Mouse (Mus musculus) liver, adult 2 months (tissue): ENCODE results near the gene Nek6.

Experiments
- CTCF ChIP-seq: fragments of 200-500 bp; IDR thresholded peaks from 2 replicates; pipeline ENCODE4 v1.5.1; 2011; ENCODE audit warnings: low read depth, low read length, control low read depth
- POLR2A ChIP-seq: fragments of 200-500 bp; IDR thresholded peaks from 2 replicates; pipeline ENCODE4 v1.6.1; 2011; ENCODE audit warnings: low read length, control low read depth; ENCODE audit not compliant: insufficient read depth; ENCODE audit errors: extremely low read depth

DNA sequence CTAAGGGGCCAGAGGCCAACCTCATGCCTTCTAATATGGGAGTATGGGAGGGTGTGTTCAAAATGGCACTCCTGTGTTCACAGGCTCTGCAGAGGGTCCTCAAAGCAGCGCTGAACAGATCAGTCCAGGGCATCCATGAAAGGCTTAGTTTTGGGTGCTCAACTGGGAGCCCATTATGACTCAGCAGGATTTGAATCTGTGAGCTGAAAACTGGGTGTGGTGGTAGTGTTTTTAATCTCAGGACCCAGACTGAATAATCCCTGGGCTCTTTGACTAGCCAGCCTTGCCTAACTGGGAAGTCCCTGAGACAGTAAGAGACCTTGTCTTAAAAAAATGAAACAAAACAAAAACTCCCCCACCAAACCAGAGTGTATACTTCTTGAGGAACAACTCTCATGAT is 4.3 kb upstream of the Nek6 start:
- no peak for TF ChIP-seq POLR2A
- no peak for TF ChIP-seq CTCF
